Mouse (Mus musculus) MEL (cell line): Measurements from ENCODE around the gene Celf2. TPM values are rescaled to one million over a fixed set of nuclear protein-coding genes. Genes with fewer than 3 reads are reported as not detected.

Source experiments
- DNase-seq: peaks from one replicate; pipeline ENCODE4 v3.0.0; 2011; ENCODE audit warnings: low read depth, low spot score
- H3K27ac ChIP-seq: 2 replicates; pipeline ENCODE4 v1.5.1; 2012; ENCODE audit warnings: low read depth, mild to moderate bottlenecking, control low read depth, low read length, moderate library complexity; ENCODE audit not compliant: control insufficient read depth
- H3K27me3 ChIP-seq, 2 experiments: fragments of 150-350 bp in 1 of 2; sonication (generic) in 1 of 2; 2 replicates each; pipeline ENCODE4 v1.6.1; 2012; ENCODE audit warnings: low read length in 2 of 2, mild to moderate bottlenecking in 2 of 2, improper control_type of control experiment in 1 of 2, moderate library complexity in 1 of 2; ENCODE audit not compliant: insufficient read depth in 2 of 2, control insufficient read depth in 1 of 2
- H3K36me3 ChIP-seq, 2 experiments: 2 replicates each; pipeline ENCODE4 v1.6.1; 2012 to 2014; ENCODE audit warnings: low read length in 2 of 2, improper control_type of control experiment in 1 of 2, inconsistent platforms in 1 of 2, mild to moderate bottlenecking in 1 of 2; ENCODE audit not compliant: insufficient read depth in 2 of 2, control insufficient read depth in 1 of 2
- H3K4me1 ChIP-seq, 2 experiments: fragments of 150-350 bp in 1 of 2; sonication (generic) in 1 of 2; 2 replicates each; pipeline ENCODE4 v1.6.1; 2012; ENCODE audit warnings: low read length in 2 of 2, improper control_type of control experiment in 1 of 2, mild to moderate bottlenecking in 1 of 2; ENCODE audit not compliant: insufficient read depth in 2 of 2, control insufficient read depth in 1 of 2
- H3K4me3 ChIP-seq, 2 experiments: fragments of 150-350 bp in 1 of 2; sonication (generic) in 1 of 2; 2 replicates each; pipeline ENCODE4 v1.5.1; 2012; ENCODE audit warnings: low read depth in 2 of 2, low read length in 2 of 2, mild to moderate bottlenecking in 2 of 2, moderate library complexity in 2 of 2, control low read depth in 1 of 2, improper control_type of control experiment in 1 of 2; ENCODE audit not compliant: control insufficient read depth in 1 of 2, insufficient read depth in 1 of 2
- H3K79me2 ChIP-seq: 2 replicates; pipeline ENCODE4 v1.6.1; 2012; ENCODE audit warnings: mild to moderate bottlenecking, low read length, moderate library complexity; ENCODE audit not compliant: control insufficient read depth, poor library complexity, insufficient read depth
- H3K9ac ChIP-seq: 2 replicates; pipeline ENCODE4 v1.6.1; 2012; ENCODE audit warnings: low read depth, mild to moderate bottlenecking, control low read depth, low read length, moderate library complexity; ENCODE audit not compliant: control insufficient read depth, poor library complexity, severe bottlenecking
- H3K9me3 ChIP-seq: fragments of 150-350 bp; sonication (generic); replicated peaks from 2 replicates; pipeline ENCODE4 v1.6.1; 2012; ENCODE audit warnings: mild to moderate bottlenecking, low read length, improper control_type of control experiment, moderate library complexity; ENCODE audit not compliant: insufficient read depth
- BHLHE40 ChIP-seq: IDR thresholded peaks from 2 replicates; pipeline ENCODE4 v1.6.1; 2012; ENCODE audit warnings: low read depth, mild to moderate bottlenecking, inconsistent platforms, low read length, improper control_type of control experiment, borderline replicate concordance
- E2F4 ChIP-seq: IDR thresholded peaks from 2 replicates; pipeline ENCODE4 v1.6.1; 2011; ENCODE audit warnings: low read depth, low read length, improper control_type of control experiment, borderline replicate concordance
- ELF1 ChIP-seq: IDR thresholded peaks from 2 replicates; pipeline ENCODE4 v1.6.1; 2014; ENCODE audit warnings: low read depth, mild to moderate bottlenecking, inconsistent platforms, low read length, improper control_type of control experiment, moderate library complexity
- EP300 ChIP-seq, 2 experiments: IDR thresholded peaks; 2 replicates each; pipeline ENCODE4 v1.6.1; 2011; ENCODE audit warnings: improper control_type of control experiment in 2 of 2, low read length in 2 of 2, low read depth in 1 of 2, mild to moderate bottlenecking in 1 of 2
- GABPA ChIP-seq: IDR thresholded peaks from 2 replicates; pipeline ENCODE4 v1.6.1; 2012; ENCODE audit warnings: low read depth, mild to moderate bottlenecking, inconsistent platforms, low read length, improper control_type of control experiment, moderate library complexity
- GATA1 ChIP-seq: IDR thresholded peaks from 2 replicates; pipeline ENCODE4 v1.6.1; 2011; ENCODE audit warnings: low read depth, low read length, improper control_type of control experiment
- JUND ChIP-seq: IDR thresholded peaks from 2 replicates; pipeline ENCODE4 v1.6.1; 2011; ENCODE audit warnings: low read depth, mild to moderate bottlenecking, improper control_type of control experiment, low read length
- MAX ChIP-seq: IDR thresholded peaks from 2 replicates; pipeline ENCODE4 v1.6.1; 2011; ENCODE audit warnings: low read length, improper control_type of control experiment
- MEF2A ChIP-seq: IDR thresholded peaks from 2 replicates; pipeline ENCODE4 v1.6.1; 2014; ENCODE audit warnings: low read depth, mild to moderate bottlenecking, inconsistent platforms, low read length, improper control_type of control experiment; ENCODE audit not compliant: poor library complexity, insufficient replicate concordance, severe bottlenecking; ENCODE audit errors: extremely low read depth
- MXI1 ChIP-seq: IDR thresholded peaks from 2 replicates; pipeline ENCODE4 v1.6.1; 2011; ENCODE audit warnings: mild to moderate bottlenecking, low read depth, low read length, improper control_type of control experiment
- MYB ChIP-seq: IDR thresholded peaks from 2 replicates; pipeline ENCODE4 v1.6.1; 2011; ENCODE audit warnings: mild to moderate bottlenecking, low read depth, low read length, improper control_type of control experiment
- NRF1 ChIP-seq: IDR thresholded peaks from 2 replicates; pipeline ENCODE4 v1.6.1; 2014; ENCODE audit warnings: low read depth, mild to moderate bottlenecking, inconsistent platforms, low read length, improper control_type of control experiment, moderate library complexity; ENCODE audit not compliant: poor library complexity, insufficient read depth, severe bottlenecking
- POLR2AphosphoS2 ChIP-seq: IDR thresholded peaks from 2 replicates; pipeline ENCODE4 v1.6.1; 2011; ENCODE audit warnings: low read length, improper control_type of control experiment
- POLR2AphosphoS5 ChIP-seq: IDR thresholded peaks from 2 replicates; pipeline ENCODE4 v1.6.1; 2012; ENCODE audit warnings: low read depth, borderline replicate concordance, mild to moderate bottlenecking, inconsistent platforms, low read length, moderate library complexity, mixed read lengths
- RAD21 ChIP-seq: IDR thresholded peaks from 2 replicates; pipeline ENCODE4 v1.6.1; 2011; ENCODE audit warnings: mild to moderate bottlenecking, low read depth, low read length, improper control_type of control experiment
- RCOR1 ChIP-seq: IDR thresholded peaks from 2 replicates; pipeline ENCODE4 v1.6.1; 2012; ENCODE audit warnings: low read depth, mild to moderate bottlenecking, inconsistent platforms, low read length, improper control_type of control experiment
- SMC3 ChIP-seq: IDR thresholded peaks from 2 replicates; pipeline ENCODE4 v1.6.1; 2011; ENCODE audit warnings: low read depth, low read length, improper control_type of control experiment
- TAL1 ChIP-seq: IDR thresholded peaks from 2 replicates; pipeline ENCODE4 v1.6.1; 2012; ENCODE audit warnings: mild to moderate bottlenecking, inconsistent platforms, low read length, moderate library complexity, mixed read lengths
- USF1 ChIP-seq: IDR thresholded peaks from 2 replicates; pipeline ENCODE4 v1.6.1; 2014; ENCODE audit warnings: low read depth, mild to moderate bottlenecking, inconsistent platforms, low read length, improper control_type of control experiment, moderate library complexity
- ZC3H11A ChIP-seq: IDR thresholded peaks from 2 replicates; pipeline ENCODE4 v1.6.1; 2012; ENCODE audit warnings: low read depth, mild to moderate bottlenecking, inconsistent platforms, low read length, improper control_type of control experiment
- polyA plus RNA-seq, 2 experiments: library from polyadenylated mRNA; stranded (reverse) in 1 of 2; unstranded in 1 of 2; fragments of >175 nt in 1 of 2; fragments of >200 nt in 1 of 2; gene quantifications; 2 replicates each; pipeline versions ENCODE4 v1.2.1 to v1.2.4; 2012; ENCODE audit warnings: low replicate concordance in 2 of 2, low read depth in 1 of 2; ENCODE audit not compliant: insufficient read length in 2 of 2, insufficient read depth in 1 of 2, missing spikeins in 1 of 2
- total RNA-seq: library from RNA; depleted of rRNA; stranded (reverse); fragments of 300-350 nt; gene quantifications from 2 replicates; pipeline ENCODE4 v1.2.3, GENCODE M21; 2012

The Celf2 gene
- total and polyA plus RNA-seq, 3 experiments: 8.9 to 16.7 TPM; not detected in 1

DNA sequence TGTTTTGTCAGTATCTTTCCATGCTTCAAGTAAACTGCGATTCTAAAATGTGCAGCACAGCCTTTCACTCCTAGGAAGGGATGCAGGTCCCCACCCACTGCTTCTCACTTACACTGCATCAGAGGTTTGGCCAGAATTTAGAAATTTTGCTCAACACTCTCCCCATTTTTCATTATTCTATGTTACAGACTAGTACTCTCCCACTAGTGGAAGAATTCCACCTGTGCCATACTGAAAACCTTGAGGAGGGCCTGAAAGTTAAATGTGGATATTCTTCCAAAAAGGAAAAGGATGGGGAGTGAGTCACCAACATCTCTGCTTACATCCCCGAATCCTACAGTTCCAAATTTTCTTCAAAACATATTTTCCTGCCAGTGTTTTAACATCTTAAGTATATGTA, 276.0 kb downstream of the Celf2 start (continued):
- TF ChIP-seq USF1 (no peak), ZC3H11A (no peak), GATA1 (no peak)
- TF ChIP-seq, all 39 proteins: peak for 0

DNA sequence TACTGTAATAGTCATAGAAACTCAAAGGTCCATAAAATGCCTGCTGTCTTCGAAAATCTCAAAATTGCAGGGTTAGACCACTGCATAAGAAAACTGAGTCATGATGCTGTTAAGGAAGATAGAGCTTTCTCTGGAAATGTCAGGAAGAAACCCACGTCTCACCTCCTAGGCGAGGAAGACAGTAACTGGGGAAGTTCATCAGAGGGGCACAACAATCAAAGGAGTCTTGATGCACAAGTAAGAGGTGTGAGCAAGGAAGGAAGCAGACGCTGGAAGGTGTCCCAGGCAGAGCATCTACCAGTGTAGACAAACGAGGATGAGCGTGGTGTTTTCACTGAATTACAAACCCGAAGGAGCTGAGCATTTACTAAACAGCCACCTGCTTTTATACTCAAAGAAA, 282.6 kb downstream of the Celf2 start:
- Histone ChIP-seq H3K4me3 (no peak overlapping the region), H3K79me2 (no peaks in the 10 kb centered on the region), H3K27me3 (no peaks in the 10 kb centered on the region), H3K36me3 (no peaks in the 10 kb centered on the region), H3K9me3 (no peaks in the 10 kb centered on the region)
- TF ChIP-seq SMC3 (no peak), EP300 (IDR thresholded peaks at IDR 0.05; ENCODE audit: low read depth in 1 of 2, low read length in 2 of 2) (no peak), NRF1 (no peak), ZC3H11A (no peak), JUND (no peak), RCOR1 (no peak)
- TF ChIP-seq, all 39 proteins: peak for 0
- DNase-seq: no peak
- H3K9ac ChIP-seq: no peak overlapping the region
- no peak overlapping the region for H3K27ac ChIP-seq
- no peaks in the 10 kb centered on the region for H3K4me1 ChIP-seq

DNA sequence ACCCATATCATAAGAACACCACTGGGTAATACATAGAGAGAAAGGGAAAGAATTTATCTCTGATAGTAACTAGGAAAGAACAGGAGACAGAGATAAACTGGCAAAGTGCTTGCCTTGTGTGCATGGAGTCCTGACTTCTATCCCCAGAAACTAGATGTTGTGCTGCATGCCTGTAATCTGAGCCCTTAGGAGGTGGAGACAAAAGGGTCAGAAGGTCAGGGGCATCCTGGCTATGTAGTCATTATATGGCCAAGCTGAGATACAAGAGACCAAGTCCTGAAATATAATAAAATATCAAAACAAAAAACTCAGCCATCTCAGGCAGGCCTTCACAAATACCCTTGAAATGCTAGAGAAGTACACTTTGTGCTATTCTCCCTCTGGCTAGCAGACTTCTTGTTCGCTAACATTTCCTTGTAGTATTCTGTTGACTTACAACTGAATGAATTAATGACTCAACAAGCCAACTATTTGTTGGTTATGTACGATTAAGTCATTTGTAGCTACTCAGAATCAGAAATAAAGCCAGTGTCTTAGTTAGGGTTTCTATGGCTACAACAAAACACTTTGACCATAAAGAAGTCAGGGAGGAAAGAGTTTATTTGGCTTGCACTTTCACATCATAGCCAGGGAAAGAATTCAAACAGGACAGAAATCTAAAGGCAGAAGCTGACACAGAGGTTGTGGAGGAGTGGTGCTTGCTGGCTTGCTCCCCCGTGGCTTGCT, 284.9 kb downstream of the Celf2 start:
- TF ChIP-seq MAX (no peak), MEF2A (no peak), GABPA (no peak), MXI1 (no peak), RAD21 (no peak), NRF1 (no peak), BHLHE40 (no peak), E2F4 (no peak), RCOR1 (no peak), ELF1 (no peak), USF1 (no peak), EP300 (IDR thresholded peaks at IDR 0.05; ENCODE audit: low read depth in 1 of 2, low read length in 2 of 2) (no peak), TAL1 (no peak), POLR2AphosphoS5 (no peak), MYB (no peak), POLR2AphosphoS2 (no peak)
- no peaks in the 10 kb centered on the region for H3K36me3 ChIP-seq
- DNase-seq: no peak
- H3K27ac ChIP-seq: no peak overlapping the region
- no peak overlapping the region for H3K9ac ChIP-seq
- no peaks in the 10 kb centered on the region for H3K4me1 ChIP-seq
- no peaks in the 10 kb centered on the region for H3K27me3 ChIP-seq
- no peaks in the 10 kb centered on the region for H3K79me2 ChIP-seq
- no peaks in the 10 kb centered on the region for H3K9me3 ChIP-seq
- H3K4me3 ChIP-seq: no peak overlapping the region
